Mouse (Mus musculus): ENCODE data around the gene Nags.
"Not testable (repeated sequence)": the region's sequence is repeated elsewhere in the genome, so short reads cannot be mapped to it uniquely, and the experiment has no call there.

Nags gene

GRCm38 (mm10) chr11:102156786-102157089, 11.4 kb downstream of the Nags start:
- ATAC-seq (ENCODE audit: low TSS enrichment): no peak

GRCm38 (mm10) chr11:102158024-102158423, 12.7 kb downstream of the Nags start:
- ATAC-seq (ENCODE audit: low TSS enrichment): not testable (repeated sequence)

GRCm38 (mm10) chr11:102159781-102160180, 14.5 kb downstream of the Nags start:
- no peak for ATAC-seq (ENCODE audit: low TSS enrichment)

- peak; percentile 47; the same call in 1 of the 2 replicates for ATAC-seq (ENCODE audit: low TSS enrichment)
Observed at GRCm38 (mm10) chr11:102165971-102166722, 20.8 kb downstream of the Nags start.

- ATAC-seq (ENCODE audit: low TSS enrichment): no peak
Observed at GRCm38 (mm10) chr11:102167539-102167938, 22.2 kb downstream of the Nags start.

GRCm38 (mm10) chr11:102168689-102169088, 23.4 kb downstream of the Nags start:
- ATAC-seq (ENCODE audit: low TSS enrichment): no peak

- ATAC-seq (ENCODE audit: low TSS enrichment): no peak
Observed at GRCm38 (mm10) chr11:102179836-102180235, 34.5 kb downstream of the Nags start.

- no peak for ATAC-seq (ENCODE audit: low TSS enrichment)
Observed at GRCm38 (mm10) chr11:102184253-102184645, 38.9 kb downstream of the Nags start.

- ATAC-seq (ENCODE audit: low TSS enrichment): peak; percentile 77
Observed at GRCm38 (mm10) chr11:102184646-102185495, 39.6 kb downstream of the Nags start, which contains the start of gene Lsm12. TSS of gene Lsm12 (minus strand) at chr11:102185296.

GRCm38 (mm10) chr11:102185677-102186076, 40.4 kb downstream of the Nags start:
- ATAC-seq (ENCODE audit: low TSS enrichment): no peak

GRCm38 (mm10) chr11:102186235-102186634, 40.9 kb downstream of the Nags start:
- ATAC-seq (ENCODE audit: low TSS enrichment): no peak

- no peak for ATAC-seq (ENCODE audit: low TSS enrichment)
Observed at GRCm38 (mm10) chr11:102188980-102189379, 43.7 kb downstream of the Nags start.

GRCm38 (mm10) chr11:102189461-102190436, 44.4 kb downstream of the Nags start, which contains the start of gene G6pc3:
TSS of gene G6pc3 (plus strand) at chr11:102189620.
- ATAC-seq (ENCODE audit: low TSS enrichment): peak; percentile 68

GRCm38 (mm10) chr11:102190848-102191247, 45.5 kb downstream of the Nags start:
- no peak for ATAC-seq (ENCODE audit: low TSS enrichment)

- ATAC-seq (ENCODE audit: low TSS enrichment): no peak
Observed at GRCm38 (mm10) chr11:102193657-102194440, 48.5 kb downstream of the Nags start.

- ATAC-seq (ENCODE audit: low TSS enrichment): peak; percentile 54; the same call in 1 of the 2 replicates
Observed at GRCm38 (mm10) chr11:102196018-102196797, 50.9 kb downstream of the Nags start.

GRCm38 (mm10) chr11:102198245-102198644, 52.9 kb downstream of the Nags start:
- ATAC-seq (ENCODE audit: low TSS enrichment): no peak

All from frontal cortex, adult (tissue).